Mouse (Mus musculus) MEL (cell line): ENCODE results near the gene Aim2.
A peak's percentile ranks its signal among the peaks of the same experiment; 100 is the strongest.

Experiments used
- CHD1 ChIP-seq: IDR thresholded peaks from 2 replicates; pipeline ENCODE4 v1.6.1; 2012; ENCODE audit warnings: low read depth, mild to moderate bottlenecking, inconsistent platforms, low read length, improper control_type of control experiment
- CTCF ChIP-seq, 3 experiments: IDR thresholded peaks in 2 of 3; conservative IDR thresholded peaks in 1 of 3; 2 replicates each; pipeline ENCODE4 v1.5.1; 2011 to 2012; ENCODE audit warnings: low read length in 3 of 3, low read depth in 2 of 3, mild to moderate bottlenecking in 2 of 3, improper control_type of control experiment in 1 of 3, inconsistent platforms in 1 of 3, mixed read lengths in 1 of 3, moderate library complexity in 1 of 3; ENCODE audit not compliant: control insufficient read depth in 1 of 3, insufficient read depth in 1 of 3, poor library complexity in 1 of 3, severe bottlenecking in 1 of 3
- POLR2A ChIP-seq, 2 experiments: IDR thresholded peaks; 2 replicates each; pipeline ENCODE4 v1.6.1; 2011 to 2012; ENCODE audit warnings: low read length in 2 of 2, mild to moderate bottlenecking in 2 of 2, control low read depth in 1 of 2, improper control_type of control experiment in 1 of 2, low read depth in 1 of 2, moderate library complexity in 1 of 2; ENCODE audit not compliant: control insufficient read depth in 1 of 2, insufficient read depth in 1 of 2, poor library complexity in 1 of 2
- RCOR1 ChIP-seq: IDR thresholded peaks from 2 replicates; pipeline ENCODE4 v1.6.1; 2012; ENCODE audit warnings: low read depth, mild to moderate bottlenecking, inconsistent platforms, low read length, improper control_type of control experiment
- TCF12 ChIP-seq: IDR thresholded peaks from 2 replicates; pipeline ENCODE4 v1.6.1; 2014; ENCODE audit warnings: low read depth, mild to moderate bottlenecking, inconsistent platforms, low read length, improper control_type of control experiment, moderate library complexity
- USF1 ChIP-seq: IDR thresholded peaks from 2 replicates; pipeline ENCODE4 v1.6.1; 2014; ENCODE audit warnings: low read depth, mild to moderate bottlenecking, inconsistent platforms, low read length, improper control_type of control experiment, moderate library complexity
- ZMIZ1 ChIP-seq: IDR thresholded peaks from 2 replicates; pipeline ENCODE4 v1.6.1; 2012; ENCODE audit warnings: low read depth, mild to moderate bottlenecking, inconsistent platforms, low read length, improper control_type of control experiment, moderate library complexity

DNA sequence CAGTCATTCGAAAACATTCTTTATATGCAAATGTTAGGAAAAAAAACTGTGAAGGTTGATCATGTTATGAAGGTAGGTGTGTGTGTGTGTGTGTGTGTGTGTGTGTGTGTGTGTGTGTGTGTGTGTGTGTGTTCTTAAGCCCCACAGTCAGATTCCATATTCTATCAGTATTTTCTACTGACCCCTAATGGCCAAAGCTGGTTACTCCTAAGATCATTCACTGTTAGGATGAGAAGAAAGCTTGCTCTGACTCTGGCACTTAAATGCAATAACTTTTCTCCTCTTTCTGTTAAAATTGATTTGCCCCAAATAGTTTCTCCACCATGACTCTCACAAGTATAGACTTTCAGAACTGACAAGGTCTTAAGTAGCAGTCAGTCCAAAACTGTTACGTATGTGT is 6.0 kb downstream of the Aim2 start:
- TF ChIP-seq CHD1 (no peak), USF1 (no peak), POLR2A (IDR thresholded peaks at IDR 0.05; ENCODE audit: control insufficient read depth in 1 of 2, insufficient read depth in 1 of 2, low read depth in 1 of 2, low read length in 2 of 2, poor library complexity in 1 of 2) (no peak), CTCF (IDR thresholded peaks at IDR 0.05 in 2 of 3, conservative IDR thresholded peaks at IDR 0.05 in 1 of 3; ENCODE audit: control insufficient read depth in 1 of 3, insufficient read depth in 1 of 3, low read depth in 2 of 3, low read length in 3 of 3, poor library complexity in 1 of 3, severe bottlenecking in 1 of 3) (peak in 1 of 3 experiments; percentile 64; a peak in 2 of 6 replicates), RCOR1 (no peak), TCF12 (no peak), ZMIZ1 (no peak)
